Mouse (Mus musculus) G1E (cell line): ENCODE results near the gene Hoxc10. TPM values are rescaled to one million over a fixed set of nuclear protein-coding genes. Genes with fewer than 3 reads are reported as not detected.
A peak's percentile ranks its signal among the peaks of the same experiment; 100 is the strongest.

Source experiments
- ATAC-seq: 2 replicates; pipeline ENCODE4 v1.8.0; 2016; ENCODE audit warnings: mild to moderate bottlenecking; ENCODE audit not compliant: insufficient number of reproducible peaks, poor library complexity, low FRiP score, severe bottlenecking; ENCODE audit errors: extremely low read depth
- DNase-seq: peaks from one replicate; pipeline ENCODE4 v3.0.0; 2012; ENCODE audit warnings: low spot score
- H3K27me3 ChIP-seq: 2 replicates; pipeline ENCODE4 v1.6.1; 2012; ENCODE audit warnings: mild to moderate bottlenecking, low read length, inconsistent platforms; ENCODE audit not compliant: insufficient read depth
- H3K36me3 ChIP-seq: replicated peaks from 2 replicates; pipeline ENCODE3; 2012; ENCODE audit warnings: mild to moderate bottlenecking, inconsistent platforms
- H3K4me1 ChIP-seq: 2 replicates; pipeline ENCODE4 v1.6.1; 2012; ENCODE audit warnings: low read depth, low read length, inconsistent platforms, mixed read lengths; ENCODE audit not compliant: insufficient read depth
- H3K4me3 ChIP-seq: 2 replicates; pipeline ENCODE4 v1.5.1; 2012; ENCODE audit warnings: low read depth, mild to moderate bottlenecking, inconsistent platforms, low read length, moderate library complexity, mixed read lengths
- H3K9me3 ChIP-seq: replicated peaks from 2 replicates; pipeline ENCODE4 v1.6.1; 2012; ENCODE audit warnings: inconsistent platforms
- CTCF ChIP-seq: IDR thresholded peaks from 2 replicates; pipeline ENCODE4 v1.5.1; 2012; ENCODE audit warnings: low read depth, low read length, inconsistent platforms, mixed read lengths
- GATA1 ChIP-seq: IDR thresholded peaks from 2 replicates; pipeline ENCODE4 v1.6.1; 2012; ENCODE audit warnings: borderline replicate concordance, low read length, inconsistent platforms, mixed read lengths
- GATA2 ChIP-seq: IDR thresholded peaks from 2 replicates; pipeline ENCODE4 v1.6.1; 2012; ENCODE audit warnings: low read depth, low read length, inconsistent platforms, borderline replicate concordance
- POLR2AphosphoS5 ChIP-seq: IDR thresholded peaks from 2 replicates; pipeline ENCODE4 v1.6.1; 2012; ENCODE audit warnings: low read depth, low read length, inconsistent platforms; ENCODE audit not compliant: insufficient replicate concordance
- TAL1 ChIP-seq: conservative IDR thresholded peaks from 2 replicates; pipeline ENCODE4 v1.6.1; 2012; ENCODE audit warnings: low read depth, low read length, inconsistent platforms, mixed read lengths
- polyA plus RNA-seq: library from polyadenylated mRNA; stranded (reverse); fragments of >175 nt; gene quantifications from 2 replicates; pipeline ENCODE4 v1.2.3, GENCODE M21; 2012
- total RNA-seq, 2 experiments: library from RNA; stranded (forward) in 1 of 2; stranded (reverse) in 1 of 2; fragments of 200-1000 nt in 1 of 2; fragments of >200 nt in 1 of 2; fragmentation: Nextera tagmentation in 1 of 2; gene quantifications; 2 replicates each; pipeline ENCODE4 v1.2.3; 2014 to 2017

The Hoxc10 gene
- total and polyA plus RNA-seq, 3 experiments: 0.16 to 0.60 (median 0.16) TPM

DNA sequence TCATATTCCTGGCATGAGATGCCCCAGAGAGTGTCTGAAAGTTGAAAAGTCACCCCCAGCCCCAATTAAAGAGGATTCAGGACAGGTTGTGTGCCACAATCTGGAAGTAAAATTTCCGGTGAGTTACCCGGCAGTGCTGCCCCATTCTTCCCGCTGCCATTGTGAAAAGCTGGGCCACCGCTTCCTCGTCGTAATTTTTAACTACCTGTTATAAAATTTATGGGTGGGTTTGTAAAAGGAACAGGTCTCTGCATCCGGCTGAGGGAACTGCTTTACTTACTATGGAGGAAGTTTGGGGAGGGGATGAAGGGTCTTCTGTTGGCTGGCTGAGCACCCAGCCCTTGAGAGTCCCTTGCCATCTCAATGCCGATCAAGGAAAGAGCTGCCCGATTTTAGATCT lies 30.0 kb downstream of the Hoxc10 start:
- ATAC-seq (no peak), DNase-seq (no peak)
- Histone ChIP-seq H3K36me3 (no peaks in the 10 kb centered on the region), H3K9me3 (no peaks in the 10 kb centered on the region), H3K4me1 (peaks cover 84% of the 10 kb centered on the region), H3K4me3 (no peak overlapping the region; the same call in 1 of the 2 replicates), H3K27me3 (peaks cover 10% of the 10 kb centered on the region)
- TF ChIP-seq CTCF: no peak
- TF ChIP-seq POLR2AphosphoS5: no peak

DNA sequence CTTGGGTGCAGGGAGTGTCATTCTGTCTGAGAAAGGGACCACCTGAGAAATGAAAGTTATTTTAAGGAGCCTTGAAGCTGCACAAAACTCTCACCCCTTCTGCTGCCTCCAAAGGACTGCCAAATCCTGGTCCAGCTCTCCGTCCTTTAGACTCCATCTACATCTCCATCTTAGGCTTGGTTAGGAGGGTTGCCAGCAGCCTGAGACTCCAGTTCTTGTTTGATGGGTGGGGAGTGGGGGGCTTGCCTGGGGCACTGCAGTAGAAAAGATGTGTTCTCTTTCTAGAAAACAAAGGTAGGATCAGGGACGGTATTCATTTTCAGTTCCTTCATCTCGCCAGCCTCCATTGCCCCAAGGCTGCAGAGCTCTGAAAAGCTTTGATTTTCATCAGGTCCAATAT lies 30.8 kb downstream of the Hoxc10 start:
- TF ChIP-seq POLR2AphosphoS5 (no peak), GATA1 (no peak), CTCF (no peak), GATA2 (no peak), TAL1 (no peak)
- Histone ChIP-seq H3K4me1 (peaks cover 84% of the 10 kb centered on the region), H3K36me3 (peaks cover 5% of the 10 kb centered on the region), H3K4me3 (peak overlapping the region; percentile 74), H3K9me3 (no peaks in the 10 kb centered on the region), H3K27me3 (peaks cover 10% of the 10 kb centered on the region)
- ATAC-seq (no peak), DNase-seq (no peak)

DNA sequence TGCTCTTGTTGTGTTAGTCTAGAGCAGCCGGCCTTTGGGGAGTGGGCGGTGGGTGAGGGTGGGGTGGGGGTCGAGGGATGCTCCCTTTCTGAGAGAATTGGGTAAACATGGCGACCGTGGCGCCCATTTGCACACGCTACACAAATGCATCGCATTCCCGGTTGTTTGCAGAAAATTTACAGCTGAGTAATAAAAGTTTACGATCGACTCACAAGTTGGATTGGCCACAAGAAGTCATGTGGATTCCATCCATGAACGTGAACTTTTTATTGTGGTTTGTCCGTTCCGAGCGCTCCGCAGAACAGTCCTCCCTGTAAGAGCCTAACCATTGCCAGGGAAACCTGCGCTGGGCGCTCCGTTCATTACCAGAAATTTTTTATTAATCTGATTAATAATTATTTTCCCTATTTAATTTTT lies 31.4 kb downstream of the Hoxc10 start, which contains the start of gene Hoxc6:
Gene Hoxc6 (plus strand): TSS at position 319 of the 417 bp plus-strand sequence.
- Histone ChIP-seq H3K27me3 (peaks cover 10% of the 10 kb centered on the region), H3K36me3 (peaks cover 5% of the 10 kb centered on the region), H3K4me1 (peaks cover 84% of the 10 kb centered on the region), H3K9me3 (no peaks in the 10 kb centered on the region), H3K4me3 (peak within 1 kb of the TSS; percentile 74)
- DNase-seq (no peak), ATAC-seq (no peak)
- TF ChIP-seq CTCF: no peak

DNA sequence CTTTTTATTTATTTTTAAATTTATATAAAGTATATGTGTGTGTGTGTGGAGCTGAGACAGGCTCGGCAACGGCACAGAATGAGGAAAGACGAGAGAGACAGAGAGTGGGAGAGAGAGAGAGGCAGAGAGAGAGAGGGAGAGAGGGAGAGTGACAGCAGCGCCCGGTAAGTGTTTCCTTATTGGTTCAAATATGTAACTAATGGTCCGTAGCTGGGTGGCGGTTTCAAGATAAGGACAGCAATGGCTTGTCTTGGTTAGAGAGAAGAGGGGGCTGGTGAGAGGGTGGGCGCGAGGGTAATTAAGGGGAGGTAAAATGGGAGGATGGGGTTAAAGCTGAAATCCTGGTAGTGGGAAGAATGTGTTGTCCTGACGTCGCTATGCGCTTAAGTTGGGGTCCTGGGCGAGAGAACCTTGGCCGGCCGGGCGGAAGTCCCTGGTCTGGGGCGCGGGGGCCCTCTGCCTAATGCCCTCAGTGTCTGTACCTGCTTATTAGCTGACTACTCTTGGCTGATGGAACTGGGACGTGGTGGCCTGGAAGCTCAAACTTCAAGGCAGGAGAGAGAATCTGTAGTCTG lies 32.1 kb downstream of the Hoxc10 start:
- H3K27me3 ChIP-seq: peaks cover 10% of the 10 kb centered on the region
- H3K4me3 ChIP-seq: peak overlapping the region; percentile 74
- DNase-seq (peak; percentile 82), ATAC-seq (peak; percentile 43)
- H3K9me3 ChIP-seq: no peaks in the 10 kb centered on the region
- peaks cover 5% of the 10 kb centered on the region for H3K36me3 ChIP-seq
- H3K4me1 ChIP-seq: peaks cover 87% of the 10 kb centered on the region
- TF ChIP-seq TAL1 (no peak), POLR2AphosphoS5 (no peak)

DNA sequence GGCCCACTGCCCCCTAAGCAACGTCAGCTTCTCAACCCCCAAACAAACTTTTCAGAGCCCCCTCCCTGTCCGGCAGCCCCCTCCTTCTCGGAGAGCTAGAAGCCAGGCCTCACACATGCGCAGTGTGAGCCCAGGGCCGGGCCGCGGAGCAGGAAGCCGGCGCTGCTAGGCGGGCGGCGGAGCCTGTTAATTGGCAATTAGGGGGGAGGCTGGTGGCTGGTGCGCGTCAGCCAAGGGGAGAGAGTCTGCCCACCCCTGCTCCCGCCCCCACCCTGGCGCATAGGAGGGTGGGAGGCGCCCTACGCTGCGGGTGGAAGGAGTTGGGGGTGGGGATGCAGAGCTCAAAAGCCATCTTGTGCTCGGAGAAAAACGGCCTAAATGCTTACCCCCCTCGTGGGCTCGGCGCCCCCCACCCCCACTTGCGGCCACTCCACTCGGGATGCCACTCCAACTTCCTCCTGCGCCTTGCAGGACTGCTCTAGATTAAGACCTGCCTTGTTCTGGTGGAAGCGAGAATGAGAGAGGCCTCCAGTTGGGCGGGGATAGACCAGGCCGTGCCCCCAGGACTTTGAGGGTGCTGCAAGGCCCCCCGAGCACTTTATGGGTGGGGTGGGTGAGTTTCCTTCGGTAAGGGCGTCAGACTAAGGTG lies 32.7 kb downstream of the Hoxc10 start:
- TF ChIP-seq POLR2AphosphoS5: no peak
- TF ChIP-seq GATA2: no peak
- TF ChIP-seq TAL1: no peak
- TF ChIP-seq GATA1: no peak
- no peak for TF ChIP-seq CTCF
- peaks cover 88% of the 10 kb centered on the region for H3K4me1 ChIP-seq
- DNase-seq (peak; percentile 95), ATAC-seq (peak; percentile 72)
- H3K9me3 ChIP-seq: no peaks in the 10 kb centered on the region
- H3K4me3 ChIP-seq: peak overlapping the region; percentile 74
- peaks cover 10% of the 10 kb centered on the region for H3K27me3 ChIP-seq
- H3K36me3 ChIP-seq: peaks cover 6% of the 10 kb centered on the region

DNA sequence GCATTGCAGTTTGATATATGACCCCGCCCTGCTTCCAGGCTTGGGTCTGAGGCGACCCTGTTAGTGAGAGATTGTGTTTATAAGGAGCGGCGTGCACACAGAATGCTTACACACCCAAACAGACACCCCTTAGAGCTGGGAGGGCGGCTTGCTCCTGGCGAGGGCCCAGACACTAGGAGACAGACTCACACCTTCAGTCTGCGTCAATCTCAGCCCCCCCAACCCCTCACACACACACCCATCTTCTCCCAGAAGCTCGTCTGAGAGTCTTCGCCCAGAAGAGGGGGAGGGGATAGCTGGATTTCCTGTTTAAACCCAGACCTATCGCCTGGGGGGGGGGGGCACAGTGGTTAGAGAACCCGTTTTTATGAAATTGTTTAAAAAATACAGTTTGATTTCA lies 33.4 kb downstream of the Hoxc10 start:
- ATAC-seq (no peak; the same call in 1 of the 2 replicates), DNase-seq (no peak)
- Histone ChIP-seq H3K27me3 (peaks cover 8% of the 10 kb centered on the region), H3K4me1 (peaks cover 88% of the 10 kb centered on the region), H3K36me3 (peaks cover 10% of the 10 kb centered on the region), H3K4me3 (peak overlapping the region; percentile 74), H3K9me3 (no peaks in the 10 kb centered on the region)
- no peak; the same call in 1 of the 2 replicates for TF ChIP-seq POLR2AphosphoS5
- no peak for TF ChIP-seq GATA1
- TF ChIP-seq TAL1: no peak
- no peak for TF ChIP-seq CTCF
- TF ChIP-seq GATA2: no peak

DNA sequence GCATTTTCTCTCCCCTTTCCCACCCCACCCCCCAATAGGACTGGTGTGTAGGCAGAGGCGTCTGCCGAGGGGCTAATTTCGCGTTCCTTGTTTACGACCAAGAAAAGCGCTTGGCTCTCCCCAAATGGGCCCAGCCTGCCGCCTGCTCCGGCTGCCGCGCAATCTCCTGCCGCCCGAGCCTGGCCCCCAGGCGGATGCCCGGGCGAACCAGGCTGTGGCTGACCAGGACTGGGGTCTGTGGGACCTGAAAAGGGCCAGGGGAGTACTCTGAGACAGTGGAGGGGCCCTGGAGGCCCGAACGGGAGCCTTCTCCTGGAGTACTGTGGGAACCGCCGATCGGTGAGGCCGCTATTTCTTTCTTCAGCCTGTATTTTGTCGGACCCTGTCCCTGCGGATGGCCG lies 33.9 kb downstream of the Hoxc10 start:
- Histone ChIP-seq H3K4me3 (peak overlapping the region; percentile 74), H3K4me1 (peaks cover 87% of the 10 kb centered on the region), H3K9me3 (no peaks in the 10 kb centered on the region), H3K36me3 (peaks cover 13% of the 10 kb centered on the region), H3K27me3 (peaks cover 5% of the 10 kb centered on the region; the same call in 1 of the 2 replicates)
- no peak for TF ChIP-seq POLR2AphosphoS5
- no peak for TF ChIP-seq GATA1
- ATAC-seq: no peak
- no peak for DNase-seq
